Mouse (Mus musculus): ENCODE measurements around the gene Slc1a2. TPM values are rescaled to one million over a fixed set of nuclear protein-coding genes. Genes with fewer than 3 reads are reported as not detected.

Slc1a2 gene
- polyA plus RNA-seq, 1 experiment from 2014 or later: 0.72 TPM

DNA sequence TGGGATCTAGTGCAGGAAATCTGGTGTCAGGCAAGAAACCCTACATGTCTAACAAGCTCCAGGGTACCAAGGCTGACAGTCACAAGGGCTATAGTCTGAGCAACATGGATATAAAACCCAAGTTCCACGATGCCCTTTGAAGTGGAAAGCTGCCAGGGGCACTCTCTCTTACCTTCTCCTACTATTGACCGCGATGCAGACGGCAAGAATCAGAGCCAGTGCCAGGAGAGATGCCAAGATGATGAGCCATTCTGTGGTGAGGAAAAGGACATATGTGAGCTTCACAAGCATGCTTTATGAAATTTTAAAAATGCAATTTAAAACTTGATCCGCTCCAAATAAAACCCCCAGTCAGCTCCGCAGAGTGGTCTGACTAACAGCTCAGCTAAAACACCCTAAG lies 163.6 kb downstream of the Slc1a2 start:
- ATAC-seq (ENCODE audit: insufficient number of reproducible peaks, low FRiP score, low TSS enrichment, low read depth): no peak
- peaks cover 32% of the 10 kb centered on the region; the same call in 1 of the 2 replicates for H3K36me3 ChIP-seq
- H3K4me1 ChIP-seq: peaks cover 13% of the 10 kb centered on the region; the same call in 1 of the 2 replicates
- no peak overlapping the region for H3K27ac ChIP-seq (replicated peaks)
- no peak overlapping the region for H3K4me3 ChIP-seq (replicated peaks)
- no peak overlapping the region for H3K4me2 ChIP-seq (replicated peaks)
- no peak overlapping the region for H3K9ac ChIP-seq
- H3K9me3 ChIP-seq (replicated peaks): no peaks in the 10 kb centered on the region
- H3K27me3 ChIP-seq: no peaks in the 10 kb centered on the region
- WGBS: 67% methylated on average over 6 of the region's 6 CpGs

DNA sequence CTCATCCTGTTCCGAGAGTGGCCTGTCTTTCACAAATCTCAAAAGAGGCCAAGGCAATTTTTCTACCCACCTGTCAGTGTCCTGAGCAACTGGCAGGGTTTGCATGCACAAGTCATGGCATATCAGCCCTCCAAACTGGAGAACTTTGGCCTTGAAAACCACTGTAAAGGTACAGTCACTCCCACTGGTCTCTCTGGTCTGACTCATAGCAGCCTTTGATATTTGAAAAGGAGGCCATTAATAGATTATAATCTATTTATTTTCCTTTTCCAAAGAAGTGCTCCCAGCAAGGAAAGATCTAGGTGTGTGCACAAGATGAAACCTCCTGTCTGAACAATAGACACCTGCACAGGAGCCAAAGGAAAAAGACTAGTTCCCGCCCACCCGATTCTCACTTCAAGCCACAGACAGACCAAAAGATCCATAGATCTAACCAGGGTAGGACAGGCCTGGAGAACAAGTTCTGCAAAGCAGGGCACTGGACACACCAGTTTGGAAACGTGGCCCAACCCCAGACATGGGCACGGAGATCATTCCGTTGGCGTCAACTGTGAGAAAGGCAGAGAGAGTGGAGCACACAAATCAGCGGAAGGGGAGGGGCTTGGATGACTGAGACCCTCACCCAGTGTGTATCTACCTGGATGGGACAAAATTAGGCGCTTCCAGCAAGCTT lies 167.6 kb downstream of the Slc1a2 start:
- 89% methylated on average over 9 of the region's 9 CpGs for WGBS
- peaks cover 3% of the 10 kb centered on the region; the same call in 1 of the 2 replicates for H3K4me1 ChIP-seq
- no peaks in the 10 kb centered on the region for H3K9me3 ChIP-seq (replicated peaks)
- ATAC-seq (ENCODE audit: insufficient number of reproducible peaks, low FRiP score, low TSS enrichment, low read depth): no peak
- H3K4me3 ChIP-seq (replicated peaks): no peak overlapping the region
- no peak overlapping the region for H3K27ac ChIP-seq (replicated peaks)
- peaks cover 21% of the 10 kb centered on the region; the same call in 1 of the 2 replicates for H3K36me3 ChIP-seq
- H3K9ac ChIP-seq: no peak overlapping the region
- H3K4me2 ChIP-seq (replicated peaks): no peak overlapping the region
- H3K27me3 ChIP-seq: no peaks in the 10 kb centered on the region

DNA sequence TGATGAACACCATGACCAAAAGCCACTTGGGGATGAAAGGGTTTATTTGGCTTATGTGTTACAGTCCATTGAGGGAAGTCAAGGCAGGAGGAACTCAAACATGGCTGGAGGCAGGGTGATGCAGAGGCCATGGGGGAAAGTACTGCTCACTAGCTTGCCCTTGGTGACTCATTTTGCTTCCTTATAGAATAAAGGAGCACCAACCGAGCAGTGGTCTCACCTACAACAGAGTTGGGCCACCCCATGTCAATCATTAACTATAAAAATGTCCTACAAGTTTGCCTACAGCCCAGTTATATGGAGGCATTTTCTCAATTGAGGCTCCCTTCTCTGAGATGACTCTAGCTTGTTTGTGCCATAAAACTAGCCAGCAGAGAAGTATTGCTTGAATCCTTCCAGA lies 169.4 kb downstream of the Slc1a2 start:
- 76% methylated on average over 1 of the region's 1 CpGs for WGBS
- H3K4me3 ChIP-seq (replicated peaks): no peak overlapping the region
- no peak overlapping the region for H3K9ac ChIP-seq

DNA sequence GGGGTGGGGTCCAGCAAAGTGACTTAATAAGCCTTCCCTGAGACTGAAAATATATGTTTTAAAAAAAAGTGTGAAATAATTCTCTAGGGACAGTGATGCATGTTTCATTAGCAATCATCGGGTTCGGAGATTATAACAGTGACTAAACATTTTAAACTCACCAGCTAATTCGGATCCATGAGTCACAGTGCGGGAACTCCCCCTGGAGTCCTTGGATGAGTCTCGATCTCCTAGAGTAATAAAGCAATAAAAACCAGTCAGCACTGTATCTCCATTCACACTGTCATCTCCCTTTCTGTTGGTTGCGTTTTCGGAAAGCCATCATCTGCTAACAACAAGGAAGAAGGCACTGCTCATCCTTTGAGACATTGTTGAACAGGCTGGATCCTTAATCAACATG lies 169.9 kb downstream of the Slc1a2 start:
- no peak overlapping the region for H3K4me2 ChIP-seq (replicated peaks)
- no peaks in the 10 kb centered on the region; the same call in 1 of the 2 replicates for H3K4me1 ChIP-seq
- H3K9ac ChIP-seq: no peak overlapping the region
- H3K27ac ChIP-seq (replicated peaks): no peak overlapping the region
- ATAC-seq (ENCODE audit: insufficient number of reproducible peaks, low FRiP score, low TSS enrichment, low read depth): no peak
- H3K27me3 ChIP-seq: no peaks in the 10 kb centered on the region
- H3K36me3 ChIP-seq: peaks cover 18% of the 10 kb centered on the region; the same call in 1 of the 2 replicates
- H3K4me3 ChIP-seq (replicated peaks): no peak overlapping the region
- H3K9me3 ChIP-seq (replicated peaks): no peaks in the 10 kb centered on the region
- 94% methylated on average over 7 of the region's 7 CpGs for WGBS

More for the DNA sequence above, 169.4 kb downstream of the Slc1a2 start:
- ATAC-seq (ENCODE audit: insufficient number of reproducible peaks, low FRiP score, low TSS enrichment, low read depth): no peak
- Histone ChIP-seq H3K27me3 (no peaks in the 10 kb centered on the region), H3K27ac (replicated peaks) (no peak overlapping the region), H3K36me3 (peaks cover 21% of the 10 kb centered on the region; the same call in 1 of the 2 replicates), H3K9me3 (replicated peaks) (no peaks in the 10 kb centered on the region), H3K4me2 (replicated peaks) (no peak overlapping the region), H3K4me1 (no peaks in the 10 kb centered on the region; the same call in 1 of the 2 replicates)

DNA sequence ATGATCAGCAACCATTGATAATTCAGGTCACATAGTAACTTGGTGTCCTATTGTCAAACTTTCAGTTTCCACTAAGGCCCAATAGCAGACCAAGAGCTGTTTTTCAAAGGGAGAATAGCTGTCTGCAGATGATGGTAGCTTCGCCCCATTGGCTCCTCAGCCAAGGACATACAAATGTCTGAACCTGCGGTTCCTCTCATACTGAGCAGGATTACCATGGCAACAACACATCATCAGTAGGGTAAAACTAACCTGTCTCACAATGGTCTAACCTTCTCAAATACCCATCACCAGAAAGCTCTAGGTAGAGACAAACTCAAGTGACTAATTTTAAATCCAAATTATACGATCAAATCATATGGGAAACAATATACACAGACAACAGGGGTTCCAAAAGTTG lies 170.7 kb downstream of the Slc1a2 start:
- no peak overlapping the region for H3K4me3 ChIP-seq (replicated peaks)
- no peak overlapping the region for H3K27ac ChIP-seq (replicated peaks)
- H3K9ac ChIP-seq: no peak overlapping the region
- H3K9me3 ChIP-seq (replicated peaks): no peaks in the 10 kb centered on the region
- no peaks in the 10 kb centered on the region for H3K27me3 ChIP-seq
- no peak for ATAC-seq (ENCODE audit: insufficient number of reproducible peaks, low FRiP score, low TSS enrichment, low read depth)
- 92% methylated on average over 3 of the region's 3 CpGs for WGBS
- peaks cover 10% of the 10 kb centered on the region; the same call in 1 of the 2 replicates for H3K36me3 ChIP-seq
- H3K4me1 ChIP-seq: no peaks in the 10 kb centered on the region
- no peak overlapping the region for H3K4me2 ChIP-seq (replicated peaks)

DNA sequence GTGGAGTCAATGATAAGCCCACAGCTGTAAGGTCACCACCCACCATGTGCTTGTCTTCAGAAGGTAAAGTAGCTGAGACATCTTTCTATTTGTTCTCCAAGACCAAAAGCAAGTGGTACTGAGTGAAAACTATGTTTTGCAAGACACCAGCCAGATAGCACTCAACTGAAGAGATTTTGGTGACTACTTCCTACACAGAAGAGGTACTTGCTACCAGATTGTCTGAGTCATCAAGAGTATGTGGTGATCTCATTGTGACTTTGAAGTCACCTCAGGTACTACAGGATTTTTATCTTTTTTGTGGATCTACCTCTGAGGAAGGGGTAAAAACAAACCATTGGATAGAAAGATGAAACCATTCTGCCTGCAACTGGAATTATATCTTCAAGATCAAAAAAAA lies 173.1 kb downstream of the Slc1a2 start:
- no peaks in the 10 kb centered on the region for H3K4me1 ChIP-seq
- no peak overlapping the region for H3K4me2 ChIP-seq (replicated peaks)
- no peak for ATAC-seq (ENCODE audit: insufficient number of reproducible peaks, low FRiP score, low TSS enrichment, low read depth)

DNA sequence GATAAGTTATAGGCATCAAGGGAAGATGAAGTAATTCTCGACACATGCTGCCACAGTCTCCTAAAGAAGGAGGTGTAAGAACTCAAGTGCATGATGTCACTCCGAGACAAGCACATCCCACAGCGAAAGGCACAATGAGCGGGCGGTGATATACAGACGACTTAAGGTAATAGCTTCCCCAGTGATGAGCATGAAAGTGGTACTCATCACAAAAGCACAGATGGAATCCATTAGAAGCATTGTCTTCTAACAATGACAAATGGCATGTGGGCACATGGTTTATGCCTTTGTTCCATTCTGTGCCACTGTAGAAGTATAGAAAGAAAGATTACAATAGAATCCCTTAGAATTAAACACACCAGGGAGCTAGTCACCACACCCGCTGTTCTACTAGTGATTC lies 179.7 kb downstream of the Slc1a2 start:
- no peaks in the 10 kb centered on the region for H3K27me3 ChIP-seq
- H3K9me3 ChIP-seq (replicated peaks): no peaks in the 10 kb centered on the region
- no peak overlapping the region for H3K4me3 ChIP-seq (replicated peaks)
- no peak overlapping the region for H3K4me2 ChIP-seq (replicated peaks)
- 84% methylated on average over 7 of the region's 7 CpGs for WGBS
- H3K4me1 ChIP-seq: no peaks in the 10 kb centered on the region
- no peak overlapping the region for H3K9ac ChIP-seq
- ATAC-seq (ENCODE audit: insufficient number of reproducible peaks, low FRiP score, low TSS enrichment, low read depth): no peak
- H3K27ac ChIP-seq (replicated peaks): no peak overlapping the region
- H3K36me3 ChIP-seq: peaks cover 10% of the 10 kb centered on the region; the same call in 1 of the 2 replicates

More for the DNA sequence above, 173.1 kb downstream of the Slc1a2 start:
- no peak overlapping the region for H3K4me3 ChIP-seq (replicated peaks)
- no peak overlapping the region for H3K9ac ChIP-seq
- no peaks in the 10 kb centered on the region for H3K9me3 ChIP-seq (replicated peaks)
- H3K27ac ChIP-seq (replicated peaks): no peak overlapping the region
- peaks cover 3% of the 10 kb centered on the region; the same call in 1 of the 2 replicates for H3K36me3 ChIP-seq
- no peaks in the 10 kb centered on the region for H3K27me3 ChIP-seq

Other genes starting within 250 kb of the Slc1a2 start
- 15.9 and 16.4 TPM in 2 replicates for gene Fjx1, start 206.2 kb upstream of the Slc1a2 start, polyA plus RNA-seq (2015; fragmentation: Nextera tagmentation; extraction: Ambion mirVana)
- 18.8 and 19.1 TPM in 2 replicates for gene Pamr1, start 108.6 kb upstream of the Slc1a2 start, polyA plus RNA-seq (2015; fragmentation: Nextera tagmentation; extraction: Ambion mirVana)
- gene Cd44, start 243.0 kb downstream of the Slc1a2 start, polyA plus RNA-seq (2015; fragmentation: Nextera tagmentation; extraction: Ambion mirVana): 56.9 and 58.9 TPM in 2 replicates

All from embryonic facial prominence, embryonic 15.5 days (tissue).